Mouse (Mus musculus) stomach, postnatal 0 days (tissue): Measurements from ENCODE around the gene Tenm2. TPM values are rescaled to one million over a fixed set of nuclear protein-coding genes. Genes with fewer than 3 reads are reported as not detected.

Experiments
- ATAC-seq: fragments of 200-750 bp; cut with Nextera tagmentation; 2 replicates; pipeline ENCODE4 v1.8.0; 2017; ENCODE audit not compliant: low FRiP score, low TSS enrichment
- DNase-seq: peaks from one replicate; pipeline ENCODE4 v3.0.0-alpha.2; 2016; ENCODE audit warnings: low spot score
- H3K27ac ChIP-seq: fragments of 300-500 bp; sonication (generic); replicated peaks from 2 replicates; pipeline ENCODE4 v1.5.1; 2014; ENCODE audit warnings: mild to moderate bottlenecking, control low read depth
- H3K27me3 ChIP-seq: fragments of 300-500 bp; sonication (generic); 2 replicates; pipeline ENCODE4 v1.6.1; 2014; ENCODE audit warnings: low read length; ENCODE audit not compliant: control insufficient read depth, insufficient read depth
- H3K36me3 ChIP-seq: fragments of 300-500 bp; sonication (generic); 2 replicates; pipeline ENCODE4 v1.6.1; 2014; ENCODE audit warnings: low read length, mixed read lengths; ENCODE audit not compliant: control insufficient read depth, insufficient read depth
- H3K4me1 ChIP-seq: fragments of 300-500 bp; sonication (generic); replicated peaks from 2 replicates; pipeline ENCODE4 v1.6.1; 2014; ENCODE audit warnings: antibody characterized with exemption; ENCODE audit not compliant: control insufficient read depth, insufficient read depth
- H3K4me2 ChIP-seq: fragments of 300-500 bp; sonication (generic); replicated peaks from 2 replicates; pipeline ENCODE4 v1.6.1; 2014; ENCODE audit warnings: low read depth, mild to moderate bottlenecking, control low read depth, moderate library complexity
- H3K4me3 ChIP-seq: fragments of 300-500 bp; sonication (generic); 2 replicates; pipeline ENCODE4 v1.5.1; 2014; ENCODE audit warnings: low read depth, low read length, control low read depth
- H3K9ac ChIP-seq: fragments of 300-500 bp; sonication (generic); 2 replicates; pipeline ENCODE4 v1.6.1; 2014; ENCODE audit warnings: mild to moderate bottlenecking, low read length, control low read depth, mixed read lengths
- H3K9me3 ChIP-seq: fragments of 300-500 bp; sonication (generic); 2 replicates; pipeline ENCODE4 v1.6.1; 2016; ENCODE audit warnings: low read length; ENCODE audit not compliant: control insufficient read depth
- CTCF ChIP-seq: IDR thresholded peaks from 2 replicates; pipeline ENCODE4 v1.5.1; 2016; ENCODE audit warnings: antibody characterized with exemption, low read depth, mild to moderate bottlenecking, moderate library complexity
- EP300 ChIP-seq: optimal IDR thresholded peaks from 2 replicates; pipeline ENCODE3; 2016; ENCODE audit warnings: antibody characterized with exemption
- WGBS: fragments of 180-500 bp; shearing (Covaris S2); extraction: QIAGEN DNeasy Blood & Tissue Kit; methylation state at CpG from one replicate; pipeline ENCODE4 v1.1.7; 2014; 5-methylcytosine and 5-hydroxymethylcytosine counted together
- polyA plus RNA-seq: library from polyadenylated mRNA; unstranded; fragments of >200 nt; fragmentation: Nextera tagmentation; extraction: Ambion mirVana; gene quantifications from 2 replicates; pipeline ENCODE4 v1.2.1, GENCODE M21; 2015

Tenm2 gene
- polyA plus RNA-seq, 1 experiment from 2014 or later, result 3.6 TPM

- H3K4me3 ChIP-seq, result no peak overlapping the region
- no peak for DNase-seq
- H3K4me2 ChIP-seq, result no peak overlapping the region
- H3K27ac ChIP-seq, result no peak overlapping the region
- no peak for ATAC-seq
- no peaks in the 10 kb centered on the region for H3K36me3 ChIP-seq
- H3K27me3 ChIP-seq, result no peaks in the 10 kb centered on the region
- H3K9ac ChIP-seq, result no peak overlapping the region
- H3K4me1 ChIP-seq, result no peaks in the 10 kb centered on the region
- no peak for TF ChIP-seq CTCF
- TF ChIP-seq EP300, result no peak
- WGBS, result 78% methylated on average over 7 of the region's 7 CpGs
- no peaks in the 10 kb centered on the region for H3K9me3 ChIP-seq
These were observed 820.5 kb downstream of the Tenm2 start for GRCm38 (mm10) chr11:36415244-36415643.

- WGBS, result 30% methylated on average over 13 of the region's 13 CpGs
- H3K27ac ChIP-seq, result no peak overlapping the region
- no peak for ATAC-seq
These were observed 824.9 kb downstream of the Tenm2 start for GRCm38 (mm10) chr11:36410881-36411280.

GRCm38 (mm10) chr11:36395803-36396710 lies 839.7 kb downstream of the Tenm2 start:
- ATAC-seq, result no peak
- 39% methylated on average over 12 of the region's 12 CpGs for WGBS
- Histone ChIP-seq H3K4me2 (no peak overlapping the region), H3K27ac (no peak overlapping the region), H3K4me3 (no peak overlapping the region), H3K36me3 (no peaks in the 10 kb centered on the region), H3K9ac (no peak overlapping the region), H3K9me3 (no peaks in the 10 kb centered on the region), H3K27me3 (no peaks in the 10 kb centered on the region), H3K4me1 (no peaks in the 10 kb centered on the region)
- no peak for DNase-seq
- TF ChIP-seq CTCF, result no peak
- no peak for TF ChIP-seq EP300

More at GRCm38 (mm10) chr11:36410881-36411280, 824.9 kb downstream of the Tenm2 start:
- H3K4me2 ChIP-seq, result no peak overlapping the region
- DNase-seq, result no peak
- H3K27me3 ChIP-seq, result no peaks in the 10 kb centered on the region
- H3K9ac ChIP-seq, result no peak overlapping the region
- TF ChIP-seq CTCF, result no peak
- no peak for TF ChIP-seq EP300
- H3K4me1 ChIP-seq, result no peaks in the 10 kb centered on the region
- H3K36me3 ChIP-seq, result no peaks in the 10 kb centered on the region
- no peak overlapping the region for H3K4me3 ChIP-seq
- no peaks in the 10 kb centered on the region for H3K9me3 ChIP-seq

DNA sequence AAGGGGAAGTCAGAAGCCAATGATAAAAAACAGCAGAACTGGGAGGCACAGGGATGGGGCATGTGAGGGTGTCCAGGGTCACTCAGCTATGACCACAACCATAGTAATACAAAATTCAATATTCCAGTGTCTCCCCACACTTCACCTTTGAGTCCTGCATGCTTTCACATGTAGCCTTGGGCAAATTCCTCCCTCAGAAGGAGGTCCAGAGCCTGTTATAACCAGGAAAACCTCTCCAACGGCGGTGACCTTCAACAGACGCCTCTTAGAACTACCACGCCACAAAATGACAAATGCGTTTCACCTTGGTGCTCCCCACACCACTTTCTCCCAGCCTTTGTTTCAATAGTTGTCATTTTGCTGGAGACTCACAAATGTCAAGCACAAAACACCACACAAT lies 851.1 kb downstream of the Tenm2 start:
- DNase-seq, result no peak
- 88% methylated on average over 5 of the region's 5 CpGs for WGBS
- H3K27me3 ChIP-seq, result no peaks in the 10 kb centered on the region
- no peak overlapping the region for H3K27ac ChIP-seq
- no peak for ATAC-seq
- H3K9ac ChIP-seq, result no peak overlapping the region
- no peak for TF ChIP-seq CTCF
- TF ChIP-seq EP300, result no peak
- no peaks in the 10 kb centered on the region for H3K9me3 ChIP-seq
- no peaks in the 10 kb centered on the region for H3K4me1 ChIP-seq
- no peak overlapping the region for H3K4me2 ChIP-seq
- H3K4me3 ChIP-seq, result no peak overlapping the region
- no peaks in the 10 kb centered on the region for H3K36me3 ChIP-seq

- TF ChIP-seq EP300, result no peak
- no peak for TF ChIP-seq CTCF
- H3K9me3 ChIP-seq, result no peaks in the 10 kb centered on the region
- H3K4me2 ChIP-seq, result no peak overlapping the region
- no peak overlapping the region for H3K27ac ChIP-seq
- no peak for DNase-seq
- no peak overlapping the region for H3K9ac ChIP-seq
- no peaks in the 10 kb centered on the region for H3K27me3 ChIP-seq
- H3K4me1 ChIP-seq, result no peaks in the 10 kb centered on the region
- no peak for ATAC-seq
- WGBS, result 86% methylated on average over 7 of the region's 7 CpGs
- H3K36me3 ChIP-seq, result no peaks in the 10 kb centered on the region
- H3K4me3 ChIP-seq, result no peak overlapping the region
These were observed 864.0 kb downstream of the Tenm2 start for GRCm38 (mm10) chr11:36371814-36372213.

DNA sequence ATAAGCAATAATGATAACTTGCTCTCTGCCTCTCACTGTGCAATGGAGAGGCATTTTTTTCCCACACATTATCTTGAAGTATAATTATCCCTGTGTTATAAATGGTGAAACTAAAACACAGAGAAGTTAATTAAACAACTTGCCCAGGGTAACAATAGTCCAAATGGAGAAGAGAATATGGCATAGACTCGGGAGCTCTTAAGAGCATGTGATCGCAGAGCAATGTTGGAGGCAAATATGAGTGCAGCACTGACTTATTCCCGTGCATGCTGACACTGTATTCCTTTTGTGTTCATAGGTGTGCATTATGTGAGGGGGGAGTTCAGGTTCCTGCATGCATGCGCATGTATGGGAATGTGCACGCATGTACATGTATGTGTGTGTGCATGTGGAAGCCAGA lies 870.7 kb downstream of the Tenm2 start:
- ATAC-seq, result no peak
- TF ChIP-seq CTCF (no peak), EP300 (no peak)
- Histone ChIP-seq H3K4me2 (no peak overlapping the region), H3K4me1 (no peaks in the 10 kb centered on the region), H3K4me3 (no peak overlapping the region), H3K36me3 (no peaks in the 10 kb centered on the region), H3K9ac (no peak overlapping the region), H3K9me3 (no peaks in the 10 kb centered on the region), H3K27me3 (no peaks in the 10 kb centered on the region), H3K27ac (no peak overlapping the region)
- 88% methylated on average over 5 of the region's 5 CpGs for WGBS
- DNase-seq, result no peak
